Mouse (Mus musculus) heart, adult 2 months (tissue): ENCODE data around the gene Rasgef1b. TPM values are rescaled to one million over a fixed set of nuclear protein-coding genes. Genes with fewer than 3 reads are reported as not detected.

ENCODE experiments used
- DNase-seq, 2 experiments: peaks; one replicate each; pipeline ENCODE4 v3.0.0; 2021
- H3K27ac ChIP-seq: fragments of 200-600 bp; 2 replicates; pipeline ENCODE4 v1.8.1; 2022
- H3K27me3 ChIP-seq: fragments of 200-500 bp; 2 replicates; pipeline ENCODE4 v1.6.1; 2012; ENCODE audit warnings: mild to moderate bottlenecking, low read length, inconsistent platforms, mixed read lengths; ENCODE audit not compliant: control insufficient read depth, insufficient read depth
- H3K36me3 ChIP-seq: fragments of 200-500 bp; 2 replicates; pipeline ENCODE4 v1.6.1; 2012; ENCODE audit warnings: low read length, inconsistent platforms; ENCODE audit not compliant: control insufficient read depth, insufficient read depth
- H3K4me1 ChIP-seq: fragments of 200-500 bp; 2 replicates; pipeline ENCODE4 v1.6.1; 2011; ENCODE audit warnings: low read length; ENCODE audit not compliant: control insufficient read depth, insufficient read depth
- H3K4me3 ChIP-seq: fragments of 200-600 bp; 2 replicates; pipeline ENCODE4 v1.8.1; 2022
- H3K79me2 ChIP-seq: fragments of 200-500 bp; replicated peaks from 2 replicates; pipeline ENCODE4 v1.6.1; 2012; ENCODE audit warnings: mild to moderate bottlenecking, inconsistent platforms, low read length, moderate library complexity, mixed read lengths; ENCODE audit not compliant: control insufficient read depth, insufficient read depth
- H3K9ac ChIP-seq: fragments of 200-500 bp; 2 replicates; pipeline ENCODE4 v1.6.1; 2012; ENCODE audit warnings: low read depth, mild to moderate bottlenecking, control low read depth, inconsistent platforms, low read length, mixed read lengths
- CTCF ChIP-seq: fragments of 200-600 bp; IDR thresholded peaks from 2 replicates; pipeline ENCODE4 v1.8.1; 2022; ENCODE audit warnings: antibody characterized with exemption, mild to moderate bottlenecking, moderate library complexity
- EP300 ChIP-seq: fragments of 200-500 bp; IDR thresholded peaks from 2 replicates; pipeline ENCODE4 v1.6.1; 2011; ENCODE audit warnings: low read depth, low read length, control low read depth; ENCODE audit not compliant: insufficient read depth
- POLR2A ChIP-seq: fragments of 200-500 bp; IDR thresholded peaks from 2 replicates; pipeline ENCODE4 v1.6.1; 2011; ENCODE audit warnings: mild to moderate bottlenecking, low read depth, low read length, control low read depth; ENCODE audit not compliant: insufficient read depth
- WGBS: fragments of 180-500 bp; shearing (Covaris S2); methylation state at CpG from one replicate; pipeline ENCODE4 v1.1.7; 2018; 5-methylcytosine and 5-hydroxymethylcytosine counted together
- intact Hi-C: fragments of 180-260 bp; cut with DNase I; formaldehyde crosslinking; loops from one replicate; pipeline ENCODE4 v1.15.1; 2025
- polyA plus RNA-seq: library from polyadenylated mRNA; depleted of rRNA; stranded (reverse); fragments of >200 nt; gene quantifications from 2 replicates; pipeline ENCODE4 v1.2.3, GENCODE M21; 2012
- total RNA-seq, 2 experiments: library from RNA; stranded (reverse); gene quantifications; 2 replicates each; pipeline ENCODE4 v1.2.3; 2021

The Rasgef1b gene
- total and polyA plus RNA-seq, 3 experiments, result 4.3 to 17.7 (median 9.3) TPM

GRCm38 (mm10) chr5:99541321-99541895, 187.5 kb downstream of the Rasgef1b start:
- Histone ChIP-seq H3K4me3 (no peak overlapping the region), H3K79me2 (no peaks in the 10 kb centered on the region), H3K4me1 (no peaks in the 10 kb centered on the region), H3K9ac (no peak overlapping the region), H3K27me3 (no peaks in the 10 kb centered on the region), H3K27ac (no peak overlapping the region), H3K36me3 (no peaks in the 10 kb centered on the region)
- DNase-seq, result no peak
- WGBS, result 46% methylated on average over 11 of the region's 11 CpGs
- intact Hi-C loops, result loop anchor here (5.0 kb wide), 1 partner anchor 131 kb away; no protein-coding TSS in a partner anchor
- TF ChIP-seq EP300 (no peak), POLR2A (no peak), CTCF (no peak)

DNA sequence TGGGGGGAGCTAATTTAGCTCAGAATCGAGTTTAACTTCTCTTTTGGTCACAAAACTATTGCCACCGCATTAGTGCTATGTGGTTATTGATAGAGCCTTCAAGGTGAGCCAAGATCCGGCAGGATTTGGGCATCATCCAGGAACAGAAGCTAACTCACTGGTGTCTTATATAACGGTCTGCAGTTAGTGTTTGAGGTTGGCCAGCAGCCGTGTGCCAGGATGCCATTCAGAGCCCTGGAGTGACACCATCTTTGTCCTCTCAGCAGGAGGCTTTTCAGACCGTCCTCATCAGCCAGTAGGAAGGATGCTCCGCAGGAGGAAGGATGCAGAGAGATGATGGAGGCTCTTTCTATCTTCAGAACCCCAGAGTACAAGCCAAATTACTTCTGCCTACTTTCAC, 195.4 kb downstream of the Rasgef1b start:
- 53% methylated on average over 7 of the region's 7 CpGs for WGBS
- intact Hi-C loops, result no loop called here
- H3K9ac ChIP-seq, result no peak overlapping the region
- no peaks in the 10 kb centered on the region; the same call in 1 of the 2 replicates for H3K4me1 ChIP-seq
- DNase-seq, result peak in 1 of 2 experiments; percentile 43
- no peaks in the 10 kb centered on the region for H3K27me3 ChIP-seq
- H3K79me2 ChIP-seq, result no peaks in the 10 kb centered on the region
- TF ChIP-seq CTCF (no peak), POLR2A (no peak), EP300 (no peak)
- H3K36me3 ChIP-seq, result no peaks in the 10 kb centered on the region
- H3K4me3 ChIP-seq, result no peak overlapping the region
- no peak overlapping the region for H3K27ac ChIP-seq

GRCm38 (mm10) chr5:99526797-99527201, 202.1 kb downstream of the Rasgef1b start:
- no peak for DNase-seq
- Histone ChIP-seq H3K9ac (no peak overlapping the region), H3K27me3 (no peaks in the 10 kb centered on the region), H3K27ac (no peak overlapping the region), H3K79me2 (no peaks in the 10 kb centered on the region), H3K4me3 (no peak overlapping the region), H3K4me1 (peaks cover 7% of the 10 kb centered on the region), H3K36me3 (peaks cover 2% of the 10 kb centered on the region; the same call in 1 of the 2 replicates)
- intact Hi-C loops, result no loop called here
- 79% methylated on average over 7 of the region's 7 CpGs for WGBS
- no peak for TF ChIP-seq CTCF
- no peak for TF ChIP-seq EP300

- no peaks in the 10 kb centered on the region for H3K27me3 ChIP-seq
- DNase-seq, result no peak
- peaks cover 2% of the 10 kb centered on the region; the same call in 1 of the 2 replicates for H3K36me3 ChIP-seq
- no peaks in the 10 kb centered on the region for H3K79me2 ChIP-seq
- peaks cover 7% of the 10 kb centered on the region for H3K4me1 ChIP-seq
- 52% methylated on average over 4 of the region's 4 CpGs for WGBS
- TF ChIP-seq CTCF, result no peak
- TF ChIP-seq POLR2A, result no peak
- TF ChIP-seq EP300, result no peak
- no peak overlapping the region for H3K9ac ChIP-seq
- H3K27ac ChIP-seq, result no peak overlapping the region
- intact Hi-C loops, result no loop called here
- no peak overlapping the region for H3K4me3 ChIP-seq
Measured at GRCm38 (mm10) chr5:99525649-99526048, 203.2 kb downstream of the Rasgef1b start.

GRCm38 (mm10) chr5:99522571-99523269, 206.1 kb downstream of the Rasgef1b start:
- H3K27ac ChIP-seq, result no peak overlapping the region
- H3K4me1 ChIP-seq, result peaks cover 7% of the 10 kb centered on the region
- H3K36me3 ChIP-seq, result peaks cover 2% of the 10 kb centered on the region; the same call in 1 of the 2 replicates
- no peak for TF ChIP-seq EP300
- no peak for TF ChIP-seq CTCF
- no peak overlapping the region for H3K4me3 ChIP-seq
- DNase-seq, result no peak
- WGBS, result 44% methylated on average over 8 of the region's 8 CpGs
- no peak overlapping the region for H3K9ac ChIP-seq
- no peaks in the 10 kb centered on the region for H3K27me3 ChIP-seq
- intact Hi-C loops, result no loop called here
- H3K79me2 ChIP-seq, result no peaks in the 10 kb centered on the region

DNA sequence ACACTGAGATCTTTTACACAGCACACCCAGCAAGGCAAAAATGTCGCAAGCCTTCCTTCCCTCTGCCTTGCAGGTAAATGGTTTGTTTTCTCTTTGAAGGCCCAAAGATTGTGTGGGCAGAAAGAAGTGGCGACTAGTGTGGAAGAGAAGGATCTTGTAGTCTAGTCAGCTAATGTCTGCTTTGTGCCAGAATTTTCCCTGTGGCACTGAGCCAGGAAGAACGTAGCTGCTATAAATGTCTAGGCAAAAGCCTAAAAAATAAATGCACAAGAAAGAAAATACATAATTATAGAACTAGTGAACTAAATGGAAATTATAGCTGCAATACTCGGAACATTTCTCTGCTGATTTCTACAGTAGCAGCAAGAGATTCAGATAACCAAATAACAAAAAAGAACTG, 207.5 kb downstream of the Rasgef1b start:
- WGBS, result 43% methylated on average over 4 of the region's 4 CpGs

More for the DNA sequence above, 207.5 kb downstream of the Rasgef1b start:
- intact Hi-C loops, result no loop called here
- Histone ChIP-seq H3K27ac (no peak overlapping the region), H3K9ac (no peak overlapping the region), H3K36me3 (peaks cover 2% of the 10 kb centered on the region; the same call in 1 of the 2 replicates), H3K27me3 (no peaks in the 10 kb centered on the region), H3K4me3 (no peak overlapping the region), H3K79me2 (no peaks in the 10 kb centered on the region), H3K4me1 (peaks cover 7% of the 10 kb centered on the region)
- no peak for DNase-seq
- TF ChIP-seq EP300 (no peak), POLR2A (no peak), CTCF (no peak)
